Mouse (Mus musculus): ENCODE data around the gene Piwil4. TPM values are rescaled to one million over a fixed set of nuclear protein-coding genes. Genes with fewer than 3 reads are reported as not detected.
A peak's percentile ranks its signal among the peaks of the same experiment; 100 is the strongest.
"Not testable (repeated sequence)": the region's sequence is repeated elsewhere in the genome, so short reads cannot be mapped to it uniquely, and the experiment has no call there.

Gene Piwil4
- polyA plus RNA-seq, 1 experiment from 2014 or later: 0.08 TPM

DNA sequence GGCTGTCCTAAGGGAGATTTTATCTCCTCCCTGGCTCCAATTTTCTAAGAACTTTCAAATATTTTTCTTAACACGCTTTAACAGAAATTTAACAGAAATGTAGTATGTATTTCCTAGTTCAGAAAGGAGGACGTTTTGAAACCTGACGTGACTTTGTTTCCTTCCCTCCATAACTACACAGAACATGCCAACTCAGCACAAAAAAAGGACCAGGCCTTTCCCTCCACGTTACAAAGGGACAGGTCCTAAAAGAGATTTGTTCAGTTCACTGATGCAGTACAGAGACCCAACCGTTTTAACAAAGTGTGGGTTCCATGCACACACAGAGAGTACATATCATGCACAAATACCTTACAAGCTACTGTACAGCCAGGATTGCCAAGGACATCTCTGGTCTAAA lies 18.9 kb downstream of the Piwil4 start:
- Histone ChIP-seq H3K27ac (no peak overlapping the region), H3K9ac (no peak overlapping the region), H3K9me3 (replicated peaks) (no peaks in the 10 kb centered on the region), H3K36me3 (no peaks in the 10 kb centered on the region), H3K4me2 (no peak overlapping the region), H3K27me3 (no peaks in the 10 kb centered on the region), H3K4me1 (replicated peaks) (peaks cover 13% of the 10 kb centered on the region), H3K4me3 (no peak overlapping the region)
- 67% methylated on average over 5 of the region's 5 CpGs for WGBS
- ATAC-seq (replicated peaks; ENCODE audit: insufficient number of reproducible peaks, insufficient read depth, low FRiP score, low read depth): no peak

- H3K27ac ChIP-seq: no peak overlapping the region
- H3K36me3 ChIP-seq: no peaks in the 10 kb centered on the region
- no peak overlapping the region for H3K9ac ChIP-seq
- H3K4me2 ChIP-seq: no peak overlapping the region
- no peak for ATAC-seq (replicated peaks; ENCODE audit: insufficient number of reproducible peaks, insufficient read depth, low FRiP score, low read depth)
- no peaks in the 10 kb centered on the region for H3K27me3 ChIP-seq
- no peak overlapping the region for H3K4me3 ChIP-seq
- 73% methylated on average over 2 of the region's 2 CpGs for WGBS
- H3K4me1 ChIP-seq (replicated peaks): peaks cover 13% of the 10 kb centered on the region
- H3K9me3 ChIP-seq (replicated peaks): no peaks in the 10 kb centered on the region
Measured at GRCm38 (mm10) chr9:14720384-14720783, 20.1 kb downstream of the Piwil4 start.

DNA sequence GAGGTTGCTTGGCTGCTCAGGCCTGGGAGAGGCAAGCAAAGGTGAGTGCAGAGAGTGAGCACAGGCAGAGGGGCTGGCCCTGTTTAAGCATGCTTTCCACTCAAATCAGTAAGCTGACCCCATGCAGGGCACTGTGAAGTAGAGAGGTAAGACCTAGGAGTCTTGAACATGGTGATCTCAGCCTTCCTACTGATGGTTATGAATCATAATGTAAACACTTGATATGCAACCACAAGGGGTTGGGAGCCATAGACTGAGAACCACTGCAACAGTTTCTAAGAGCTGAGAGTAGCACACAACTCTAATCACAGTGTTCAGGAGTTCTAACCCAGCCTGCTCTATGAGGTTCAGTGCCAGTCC lies 22.2 kb downstream of the Piwil4 start:
- peak overlapping the region; percentile 59 for H3K27ac ChIP-seq
- peak; percentile 18; the same call in 1 of the 2 replicates for ATAC-seq (replicated peaks; ENCODE audit: insufficient number of reproducible peaks, insufficient read depth, low FRiP score, low read depth)
- H3K4me1 ChIP-seq (replicated peaks): peaks cover 13% of the 10 kb centered on the region
- H3K9ac ChIP-seq: peak overlapping the region; percentile 42; the same call in 1 of the 2 replicates
- H3K36me3 ChIP-seq: no peaks in the 10 kb centered on the region
- peak overlapping the region; percentile 32 for H3K4me3 ChIP-seq
- no peaks in the 10 kb centered on the region for H3K9me3 ChIP-seq (replicated peaks)
- no peaks in the 10 kb centered on the region for H3K27me3 ChIP-seq
- peak overlapping the region; percentile 59 for H3K4me2 ChIP-seq

DNA sequence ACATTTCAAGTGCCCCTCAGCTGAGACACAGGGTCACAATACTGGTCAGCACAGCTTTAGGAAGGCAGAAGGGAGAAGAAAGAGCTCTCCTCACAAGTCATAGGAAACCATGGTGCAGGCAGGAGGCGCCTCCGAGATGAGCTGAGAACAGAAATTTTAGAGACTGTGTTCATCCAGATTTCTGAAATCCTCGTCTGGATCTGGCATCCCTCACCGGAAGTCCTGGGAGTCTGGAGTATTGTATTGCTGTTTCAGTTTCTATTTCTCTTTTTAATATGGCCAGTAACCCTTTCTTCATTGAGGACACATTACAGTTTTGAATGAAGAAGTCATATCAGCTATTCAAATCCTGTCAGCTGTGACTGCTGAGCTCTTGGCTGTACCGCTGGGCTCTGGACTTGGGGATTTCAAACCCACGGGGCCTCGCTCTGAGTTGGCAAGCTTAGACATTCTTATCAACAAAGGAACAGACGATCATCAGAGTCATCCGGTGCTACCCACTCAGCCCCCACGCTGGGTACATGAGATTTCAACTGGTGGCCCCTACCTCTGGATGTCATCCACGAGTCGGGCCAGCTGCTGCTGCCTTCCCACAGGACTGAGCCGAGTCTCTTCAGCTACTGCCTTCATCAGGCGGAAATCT lies 22.7 kb downstream of the Piwil4 start:
- Histone ChIP-seq H3K4me3 (peak overlapping the region; percentile 32), H3K27ac (peak overlapping the region; percentile 59), H3K36me3 (no peaks in the 10 kb centered on the region), H3K27me3 (no peaks in the 10 kb centered on the region), H3K4me2 (peak overlapping the region; percentile 59), H3K9ac (peak overlapping the region; percentile 42; the same call in 1 of the 2 replicates), H3K4me1 (replicated peaks) (peaks cover 13% of the 10 kb centered on the region), H3K9me3 (replicated peaks) (no peaks in the 10 kb centered on the region)
- WGBS: 19% methylated on average over 14 of the region's 14 CpGs
- no peak; the same call in 1 of the 2 replicates for ATAC-seq (replicated peaks; ENCODE audit: insufficient number of reproducible peaks, insufficient read depth, low FRiP score, low read depth)

- no peak overlapping the region for H3K27ac ChIP-seq
- no peak overlapping the region for H3K9ac ChIP-seq
- ATAC-seq (replicated peaks; ENCODE audit: insufficient number of reproducible peaks, insufficient read depth, low FRiP score, low read depth): no peak
- H3K36me3 ChIP-seq: no peaks in the 10 kb centered on the region
- H3K4me2 ChIP-seq: no peak overlapping the region
- no peak overlapping the region for H3K4me3 ChIP-seq
- H3K27me3 ChIP-seq: no peaks in the 10 kb centered on the region
- peaks cover 13% of the 10 kb centered on the region for H3K4me1 ChIP-seq (replicated peaks)
- H3K9me3 ChIP-seq (replicated peaks): no peaks in the 10 kb centered on the region
- WGBS: 91% methylated on average over 15 of the region's 15 CpGs
Measured at GRCm38 (mm10) chr9:14715258-14715657, 25.3 kb downstream of the Piwil4 start.

- Histone ChIP-seq H3K27ac (no peak overlapping the region), H3K9me3 (replicated peaks) (no peaks in the 10 kb centered on the region), H3K9ac (no peak overlapping the region), H3K4me1 (replicated peaks) (0 out of 2 replicates have a peak, but pooled peaks cover under 1% of the 10 kb centered on the region), H3K4me2 (no peak overlapping the region), H3K36me3 (no peaks in the 10 kb centered on the region), H3K4me3 (no peak overlapping the region), H3K27me3 (no peaks in the 10 kb centered on the region)
- 74% methylated on average over 3 of the region's 3 CpGs for WGBS
- ATAC-seq (replicated peaks; ENCODE audit: insufficient number of reproducible peaks, insufficient read depth, low FRiP score, low read depth): no peak
Measured at GRCm38 (mm10) chr9:14710910-14711309, 29.6 kb downstream of the Piwil4 start.

DNA sequence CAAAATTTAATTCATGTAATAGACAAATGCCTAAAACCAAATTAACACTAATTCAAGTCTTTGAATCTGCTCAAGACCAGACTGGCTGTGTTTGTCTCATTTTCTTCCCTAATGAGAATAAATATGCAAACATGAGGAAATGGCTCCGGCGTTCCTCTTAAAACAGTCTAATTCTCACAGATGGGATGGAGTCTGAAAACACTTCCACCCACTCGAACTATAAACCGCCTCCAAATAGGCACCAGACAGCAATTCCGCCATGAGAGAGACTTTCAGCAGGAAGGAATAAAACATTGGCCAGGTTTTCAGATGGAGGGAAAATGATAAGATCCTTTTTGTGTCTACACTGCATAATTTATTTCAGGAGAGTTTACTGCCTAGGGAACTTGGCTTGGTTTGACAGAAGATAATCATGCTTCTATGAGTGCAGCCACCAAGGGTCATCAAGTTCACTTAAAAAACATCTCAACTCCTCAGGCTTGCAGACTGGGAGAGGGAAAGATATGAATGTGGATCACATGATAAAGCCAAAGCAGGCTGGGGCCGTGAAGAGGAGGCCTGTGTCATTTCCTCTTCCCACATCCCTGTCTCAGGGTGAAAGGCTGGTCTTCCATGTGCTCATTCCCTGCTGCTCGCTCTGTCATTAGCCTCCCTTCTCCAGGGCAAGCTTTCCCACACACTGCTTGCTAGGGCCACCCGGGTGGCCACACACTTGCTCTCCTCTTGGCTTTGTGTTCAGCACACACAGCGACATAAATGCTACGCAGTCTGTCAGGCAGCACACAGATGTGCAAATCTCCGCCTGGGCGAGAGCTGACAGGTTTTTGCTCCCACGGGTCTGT lies 35.0 kb downstream of the Piwil4 start:
- no peak overlapping the region for H3K4me2 ChIP-seq
- H3K4me3 ChIP-seq: no peak overlapping the region
- no peaks in the 10 kb centered on the region for H3K27me3 ChIP-seq
- H3K9me3 ChIP-seq (replicated peaks): no peaks in the 10 kb centered on the region
- no peak overlapping the region for H3K9ac ChIP-seq
- H3K36me3 ChIP-seq: no peaks in the 10 kb centered on the region
- ATAC-seq (replicated peaks; ENCODE audit: insufficient number of reproducible peaks, insufficient read depth, low FRiP score, low read depth): no peak
- H3K27ac ChIP-seq: no peak overlapping the region
- peaks cover 6% of the 10 kb centered on the region; the same call in 1 of the 2 replicates for H3K4me1 ChIP-seq (replicated peaks)
- WGBS: 62% methylated on average over 13 of the region's 13 CpGs

GRCm38 (mm10) chr9:14700795-14701194 lies 39.7 kb downstream of the Piwil4 start:
- H3K4me1 ChIP-seq (replicated peaks); H3K4me2 ChIP-seq; H3K9me3 ChIP-seq (replicated peaks); H3K9ac ChIP-seq; H3K36me3 ChIP-seq; H3K27me3 ChIP-seq; H3K4me3 ChIP-seq; ATAC-seq (replicated peaks; ENCODE audit: insufficient number of reproducible peaks, insufficient read depth, low FRiP score, low read depth); H3K27ac ChIP-seq: not testable (repeated sequence)
- 89% methylated on average over 1 of the region's 1 CpGs for WGBS

DNA sequence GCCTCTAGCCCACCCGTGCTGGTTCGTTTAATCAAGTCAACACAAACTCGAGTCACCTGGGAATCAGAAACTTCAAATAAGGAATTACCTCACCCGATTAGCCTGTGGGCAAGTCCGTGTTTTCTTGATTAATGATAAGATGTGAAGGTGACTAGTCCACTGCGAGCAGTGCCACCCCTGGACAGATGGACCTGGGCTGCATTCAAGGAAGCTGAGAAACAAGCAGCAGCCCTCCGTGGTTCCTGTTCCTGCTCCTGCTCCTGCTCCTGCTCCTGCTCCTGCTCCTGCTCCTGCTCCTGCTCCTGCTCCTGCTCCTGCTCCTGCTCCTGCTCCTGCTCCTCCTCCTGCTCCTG lies 41.3 kb downstream of the Piwil4 start:
- H3K27me3 ChIP-seq: no peaks in the 10 kb centered on the region
- H3K4me3 ChIP-seq: no peak overlapping the region
- no peak overlapping the region for H3K4me2 ChIP-seq
- no peaks in the 10 kb centered on the region for H3K4me1 ChIP-seq (replicated peaks)
- 42% methylated on average over 7 of the region's 7 CpGs for WGBS
- no peak for ATAC-seq (replicated peaks; ENCODE audit: insufficient number of reproducible peaks, insufficient read depth, low FRiP score, low read depth)
- no peaks in the 10 kb centered on the region for H3K36me3 ChIP-seq
- H3K27ac ChIP-seq: no peak overlapping the region
- no peak overlapping the region for H3K9ac ChIP-seq
- no peaks in the 10 kb centered on the region for H3K9me3 ChIP-seq (replicated peaks)

GRCm38 (mm10) chr9:14698582-14699287 lies 41.8 kb downstream of the Piwil4 start:
- peak; percentile 87 for ATAC-seq (replicated peaks; ENCODE audit: insufficient number of reproducible peaks, insufficient read depth, low FRiP score, low read depth)
- Histone ChIP-seq H3K36me3 (no peaks in the 10 kb centered on the region), H3K4me2 (no peak overlapping the region)

DNA sequence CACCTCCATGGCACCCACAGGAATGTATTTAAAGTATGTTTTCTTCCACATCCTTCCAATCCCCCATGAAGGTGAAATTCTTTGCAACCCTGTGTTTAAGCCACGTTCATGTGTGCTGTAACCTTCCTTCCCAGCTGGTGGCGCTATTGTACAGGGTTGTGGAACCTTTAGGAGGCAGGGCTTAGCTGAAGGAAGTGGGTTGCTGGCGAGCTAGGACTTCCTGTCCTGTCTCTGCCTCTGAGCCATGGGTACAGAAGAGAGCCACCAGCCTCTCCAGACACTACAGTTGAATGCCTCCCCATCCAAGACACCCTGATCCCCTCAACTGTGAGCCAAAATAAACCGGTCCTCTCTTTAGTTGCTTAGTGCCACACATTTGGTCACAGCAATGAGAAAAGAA lies 42.6 kb downstream of the Piwil4 start:
- no peaks in the 10 kb centered on the region for H3K9me3 ChIP-seq (replicated peaks)
- H3K4me3 ChIP-seq: no peak overlapping the region
- no peaks in the 10 kb centered on the region for H3K36me3 ChIP-seq
- WGBS: 61% methylated on average over 4 of the region's 4 CpGs
- no peak overlapping the region for H3K9ac ChIP-seq
- H3K27ac ChIP-seq: no peak overlapping the region
- H3K4me2 ChIP-seq: no peak overlapping the region
- H3K4me1 ChIP-seq (replicated peaks): no peaks in the 10 kb centered on the region
- H3K27me3 ChIP-seq: no peaks in the 10 kb centered on the region
- no peak for ATAC-seq (replicated peaks; ENCODE audit: insufficient number of reproducible peaks, insufficient read depth, low FRiP score, low read depth)

More at GRCm38 (mm10) chr9:14698582-14699287, 41.8 kb downstream of the Piwil4 start:
- H3K27ac ChIP-seq: no peak overlapping the region
- H3K4me1 ChIP-seq (replicated peaks): no peaks in the 10 kb centered on the region
- no peaks in the 10 kb centered on the region for H3K27me3 ChIP-seq
- H3K9me3 ChIP-seq (replicated peaks): no peaks in the 10 kb centered on the region
- 50% methylated on average over 12 of the region's 12 CpGs for WGBS
- no peak overlapping the region for H3K4me3 ChIP-seq
- no peak overlapping the region for H3K9ac ChIP-seq

All from heart, embryonic 15.5 days (tissue).